Comparison of ENCODE assay signal across 9 mouse cellular contexts in the genomic region with DNA sequence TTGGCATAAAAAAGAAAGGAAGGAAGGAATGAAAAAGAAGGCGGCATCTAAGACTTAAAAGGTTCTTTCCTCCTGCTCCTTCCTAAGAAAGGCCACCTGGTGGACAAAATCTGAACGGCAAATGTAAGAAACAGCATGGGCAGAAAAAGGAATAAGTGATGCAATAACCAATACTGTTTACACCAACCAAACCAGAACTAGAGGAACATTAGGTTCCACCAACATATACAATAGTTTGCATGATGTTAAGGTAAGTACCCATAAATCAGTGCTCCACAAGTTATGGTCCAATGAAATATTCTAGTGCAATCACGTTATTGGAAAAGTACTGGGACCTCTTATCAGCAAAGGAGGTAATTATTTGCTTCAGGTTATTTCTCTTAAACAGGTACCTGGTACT. TPM values are rescaled to one million over a fixed set of nuclear protein-coding genes. Genes with fewer than 3 reads are reported as not detected.
DNase-seq lines count a peak whose midpoint lies in the region; ATAC-seq and TF ChIP-seq lines count a peak whose summit lies in the region.
"Had no signal": no experiment of that assay in that cellular context is flagged by ENCODE, and none has a peak within 500 bp of the region (broad histone marks: within the 10 kb centered on the region; RNA-seq: fewer than 3 reads in every experiment).

No protein-coding gene starts in this region.

- intact Hi-C loops in gastrocnemius, adult 2 months (cut with DNase I), result loop anchor here (2.0 kb wide), 1 partner anchor 54 kb away; no protein-coding TSS in a partner anchor
- intact Hi-C loops in gastrocnemius, postnatal 36 days (cut with DNase I), result loop anchor here (5.0 kb wide), 1 partner anchor 37 kb away; no protein-coding TSS in a partner anchor

- no peaks in the 10 kb centered on the region for H3K36me3 ChIP-seq in hindbrain, postnatal 0 days (ENCODE audit: insufficient read depth, low read length)
- no peaks in the 10 kb centered on the region for H3K36me3 ChIP-seq in macrophage (ENCODE audit: inconsistent target)
- H3K36me3 ChIP-seq: hindbrain, embryonic 15.5 days had no signal

- peak; percentile 55 for DNase-seq in gastrocnemius, adult 2 months
- no peak for DNase-seq in gastrocnemius, postnatal 36 days
- peak; percentile 40 for DNase-seq in right cerebral cortex, adult 18-20 months
- no peak for DNase-seq in right cerebral cortex, postnatal 36 days (ENCODE audit: low spot score in 2 of 2)
- DNase-seq in c-Kit-positive CD71-positive TER-119-positive erythroid progenitor cells, embryonic 14.5 days (ENCODE audit: low spot score), result peak; percentile 71
- peak; percentile 78 for DNase-seq in hindbrain, postnatal 0 days (ENCODE audit: low spot score)
- peak; percentile 39 to 41 for DNase-seq in thymus, postnatal 36 days

- no peak overlapping the region for H3K9ac ChIP-seq in hindbrain, postnatal 0 days (replicated peaks; ENCODE audit: low read length)
- H3K9ac ChIP-seq: hindbrain, embryonic 15.5 days had no signal

- H3K4me3 ChIP-seq in gastrocnemius, adult 2 months, result no peak overlapping the region
- H3K4me3 ChIP-seq in hindbrain, postnatal 0 days (ENCODE audit: low read length), result no peak overlapping the region
- H3K4me3 ChIP-seq in macrophage (ENCODE audit: inconsistent target), result no peak overlapping the region
- H3K4me3 ChIP-seq: hindbrain, embryonic 15.5 days had no signal

- no peak overlapping the region for H3K4me2 ChIP-seq in hindbrain, postnatal 0 days (ENCODE audit: low read depth, low read length)
- H3K4me2 ChIP-seq: hindbrain, embryonic 15.5 days had no signal

- peak overlapping the region; percentile 97 for H3K27ac ChIP-seq in gastrocnemius, adult 2 months
- no peak overlapping the region for H3K27ac ChIP-seq in hindbrain, postnatal 0 days
- H3K27ac ChIP-seq in macrophage, result peak overlapping the region; percentile 10; the same call in 1 of the 2 replicates
- H3K27ac ChIP-seq: hindbrain, embryonic 15.5 days had no signal

- peaks cover 32% of the 10 kb centered on the region for H3K79me2 ChIP-seq in macrophage (ENCODE audit: inconsistent target)

- H3K27me3 ChIP-seq in hindbrain, postnatal 0 days (ENCODE audit: insufficient read depth, low read length), result no peaks in the 10 kb centered on the region

- TF ChIP-seq CTCF in gastrocnemius, adult 2 months (IDR thresholded peaks at IDR 0.05), result peak; percentile 76
- peak; percentile 72 for TF ChIP-seq CTCF in hindbrain, postnatal 0 days (IDR thresholded peaks at IDR 0.05; ENCODE audit: low read depth)

- WGBS in hindbrain, postnatal 0 days, result 51% methylated on average over 3 of the region's 3 CpGs
- WGBS in macrophage (ENCODE audit: missing documents), result 68% methylated on average over 2 of the region's 3 CpGs

- H3K9me3 ChIP-seq in hindbrain, postnatal 0 days (ENCODE audit: low read length), result no peaks in the 10 kb centered on the region
- H3K9me3 ChIP-seq: hindbrain, embryonic 15.5 days had no signal

- no peaks in the 10 kb centered on the region for H3K4me1 ChIP-seq in hindbrain, postnatal 0 days (ENCODE audit: insufficient read depth, low read length)

- ATAC-seq in hindbrain, postnatal 0 days, result no peak

RNA-seq across cellular contexts. Expression of gene Tsc22d3, which starts 55.7 kb away (rescaled TPM):
- 100 to 1,000 TPM; 243 to 420 TPM for total RNA-seq in gastrocnemius, adult 2 months (2021)
- total RNA-seq in gastrocnemius, postnatal 36 days (2021), result 100 to 1,000 TPM; 258 to 294 TPM
- total RNA-seq in hindbrain, postnatal 0 days (2014; rRNA removed), result 102 and 112 TPM in 2 replicates
- polyA plus RNA-seq in hindbrain, postnatal 0 days (2015; fragmentation: Nextera tagmentation; extraction: Ambion mirVana), result 114 and 117 TPM in 2 replicates
- 10 to 100 TPM in 23 of 26 experiments, 1 to 10 TPM in 3; 6.5 to 71.1 (median 30.2) TPM for total RNA-seq in macrophage (2018; cell fraction: chromatin; rRNA removed)
- 100 to 1,000 TPM in 15 of 26 experiments, 10 to 100 TPM in 11; 39.5 to 154 (median 116) TPM for total RNA-seq in macrophage (2018; cell fraction: cytosol; rRNA removed)
- total RNA-seq in macrophage (2018; cell fraction: nucleus; rRNA removed), result 100 to 1,000 TPM in 8 of 26 experiments, 10 to 100 TPM in 18; 16.0 to 160 (median 74.9) TPM
- 57.2 to 142 TPM (median 72.7 TPM) in 3 replicates for polyA plus RNA-seq in macrophage (2018)

Comparison
In these comparisons a context has a peak if more than half of its experiments do, and no peak if none do; other contexts are left out.
1. DNase-seq: peak in gastrocnemius, adult 2 months (single experiment), right cerebral cortex, adult 18-20 months (single experiment), c-Kit-positive CD71-positive TER-119-positive erythroid progenitor cells, embryonic 14.5 days (single experiment), hindbrain, postnatal 0 days (single experiment) and thymus, postnatal 36 days (2 of 2); none in gastrocnemius, postnatal 36 days (0 of 2) and right cerebral cortex, postnatal 36 days (0 of 2).